ENCODE assay signal across 10 mouse cellular contexts in the genomic region with DNA sequence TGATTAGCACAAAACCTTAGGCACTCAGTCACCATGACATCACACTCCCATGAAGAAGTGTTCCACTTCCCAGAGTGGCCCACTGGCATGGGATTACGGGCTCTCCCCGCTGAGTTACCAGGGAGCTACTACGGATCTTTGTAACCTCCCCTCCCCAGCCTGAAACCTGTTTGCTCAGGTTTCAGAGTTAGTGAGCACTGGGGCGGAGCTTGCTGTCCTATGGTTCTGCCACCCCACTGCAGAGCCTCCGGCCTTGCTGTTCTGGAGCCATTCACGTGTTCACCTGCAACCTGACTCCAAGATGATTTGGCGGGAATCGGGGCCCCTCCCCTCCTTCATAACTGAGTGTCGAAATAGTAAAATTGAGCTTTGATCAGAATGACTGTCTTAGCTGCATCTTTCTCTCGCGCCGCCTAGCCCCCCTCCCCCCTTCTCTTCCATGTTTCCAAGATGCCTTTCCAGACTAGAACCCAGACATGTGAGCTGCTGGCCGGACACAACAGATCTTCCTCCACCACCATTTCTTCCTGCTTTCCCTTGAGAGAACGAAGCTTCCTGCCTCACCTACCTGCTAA.
DNase-seq lines count a peak whose midpoint lies in the region; ATAC-seq and TF ChIP-seq lines count a peak whose summit lies in the region.
"Had no signal": no experiment of that assay in that cellular context is flagged by ENCODE, and none has a peak within 500 bp of the region (broad histone marks: within the 10 kb centered on the region; RNA-seq: fewer than 3 reads in every experiment).

No protein-coding gene starts in this region.

- 34% methylated on average over 14 of the region's 14 CpGs for WGBS in lung, embryonic 14.5 days

- H3K4me1 ChIP-seq in lung, embryonic 14.5 days (ENCODE audit: insufficient read depth), result 0 out of 2 replicates have a peak, but pooled peaks cover 3% of the 10 kb centered on the region

- H3K9me3 ChIP-seq in lung, embryonic 14.5 days (ENCODE audit: low read depth, low read length), result no peaks in the 10 kb centered on the region

- TF ChIP-seq CTCF in lung, embryonic 14.5 days (IDR thresholded peaks at IDR 0.05; ENCODE audit: low read depth), result no peak

- H3K27me3 ChIP-seq in lung, embryonic 14.5 days (ENCODE audit: insufficient read depth, low read length), result no peaks in the 10 kb centered on the region

- peak overlapping the region; percentile 45; the same call in 1 of the 2 replicates for H3K27ac ChIP-seq in lung, embryonic 14.5 days (ENCODE audit: low read depth)

- H3K4me2 ChIP-seq in lung, embryonic 14.5 days, result no peak overlapping the region

- peak; percentile 65 for ATAC-seq in lung, embryonic 14.5 days (ENCODE audit: insufficient read depth)
- ATAC-seq: forebrain, embryonic 16.5 days had no signal

- H3K36me3 ChIP-seq in lung, embryonic 14.5 days (ENCODE audit: insufficient read depth), result no peaks in the 10 kb centered on the region

- H3K9ac ChIP-seq in lung, embryonic 14.5 days, result no peak overlapping the region

- no peak overlapping the region for H3K4me3 ChIP-seq in lung, embryonic 14.5 days (ENCODE audit: low read depth, low read length)

- intact Hi-C loops in left cerebral cortex, postnatal 10 days (cut with DNase I), result loop anchor here (1.0 kb wide), 1 partner anchor 12 kb away; no protein-coding TSS in a partner anchor

- peak; percentile 15 for DNase-seq in urinary bladder, postnatal 25 days (ENCODE audit: low spot score)
- DNase-seq in urinary bladder, postnatal 10 days (ENCODE audit: low spot score), result no peak
- DNase-seq in kidney, adult 9 months, result peak; percentile 43
- DNase-seq in lung, embryonic 14.5 days, result peak; percentile 69
- no peak for DNase-seq in left cerebral cortex, postnatal 10 days (ENCODE audit: extremely low spot score in 1 of 2, low spot score in 2 of 2)
- no peak for DNase-seq in cerebellum, postnatal 14 days
- DNase-seq in heart, adult 8-10 months (ENCODE audit: low spot score), result no peak
- no peak for DNase-seq in adrenal gland, adult (ENCODE audit: inconsistent age in 2 of 2, low spot score in 1 of 2)
- DNase-seq: cerebellum, adult 18-20 months had no signal

Comparison
In these comparisons a context has a peak if more than half of its experiments do, and no peak if none do; other contexts are left out.
1. DNase-seq: peak in urinary bladder, postnatal 25 days (single experiment), kidney, adult 9 months (single experiment) and lung, embryonic 14.5 days (single experiment); none in urinary bladder, postnatal 10 days (single experiment), left cerebral cortex, postnatal 10 days (0 of 2), cerebellum, postnatal 14 days (0 of 2), heart, adult 8-10 months (single experiment) and adrenal gland, adult (0 of 2).